Mouse (Mus musculus) cerebellum, postnatal 10 days (tissue): Measurements from ENCODE around the gene Mpped2.

ENCODE experiments used
- DNase-seq, 2 experiments: peaks; one replicate each; pipeline ENCODE4 v3.0.0; 2021; ENCODE audit warnings: mixed read lengths in 2 of 2

Gene Mpped2

GRCm38 (mm10) chr2:106692783-106693701, at the start of gene Mpped2:
Gene Mpped2, plus strand, starts transcription at chr2:106693269.
- peak; percentile 85 to 87 for DNase-seq

DNA sequence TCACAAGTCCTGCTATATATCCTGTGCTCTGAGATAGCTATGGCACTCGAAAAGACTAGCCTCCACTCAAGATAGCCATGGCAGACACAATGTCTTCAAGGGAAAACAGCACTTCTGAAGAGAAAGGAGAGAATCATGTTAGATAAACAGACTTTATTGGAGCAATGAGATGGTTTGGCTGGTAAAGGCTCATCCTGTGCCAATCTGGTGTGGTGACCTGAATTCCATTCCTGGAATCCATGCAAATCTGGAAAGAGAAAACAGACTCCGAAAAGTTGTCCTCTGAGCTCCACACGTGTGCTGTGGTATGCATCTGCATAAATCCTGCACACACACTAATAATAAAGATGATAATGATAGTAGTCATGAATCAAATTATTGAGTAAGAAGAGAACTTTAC, 48.3 kb upstream of the Mpped2 start:
- DNase-seq = no peak

- peak; percentile 91 to 94 for DNase-seq
Measured at GRCm38 (mm10) chr2:106649686-106650570, 43.1 kb upstream of the Mpped2 start.

GRCm38 (mm10) chr2:106652151-106652550, 40.9 kb upstream of the Mpped2 start:
- no peak for DNase-seq

GRCm38 (mm10) chr2:106652741-106653140, 40.3 kb upstream of the Mpped2 start:
- no peak for DNase-seq

DNA sequence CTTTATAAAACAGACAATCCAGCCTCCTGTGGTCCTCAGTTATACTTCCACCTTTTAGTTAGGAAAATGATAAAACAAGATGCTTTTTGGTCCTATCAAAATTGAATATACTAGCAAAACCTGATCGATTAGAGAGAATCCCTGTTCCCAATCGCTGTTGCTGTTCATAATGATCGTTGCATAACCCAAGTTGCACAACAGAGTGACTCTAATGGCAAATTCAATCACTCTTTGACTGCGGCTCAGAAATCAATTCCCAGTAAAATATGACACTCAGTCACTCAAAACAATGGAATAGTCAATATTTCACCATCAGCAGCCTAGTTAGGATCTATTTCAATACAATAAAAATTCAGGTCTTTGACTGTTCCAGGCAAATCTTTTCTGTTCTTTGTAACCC, 39.8 kb upstream of the Mpped2 start:
- no peak for DNase-seq

GRCm38 (mm10) chr2:106655271-106655670, 37.8 kb upstream of the Mpped2 start:
- DNase-seq = no peak

DNA sequence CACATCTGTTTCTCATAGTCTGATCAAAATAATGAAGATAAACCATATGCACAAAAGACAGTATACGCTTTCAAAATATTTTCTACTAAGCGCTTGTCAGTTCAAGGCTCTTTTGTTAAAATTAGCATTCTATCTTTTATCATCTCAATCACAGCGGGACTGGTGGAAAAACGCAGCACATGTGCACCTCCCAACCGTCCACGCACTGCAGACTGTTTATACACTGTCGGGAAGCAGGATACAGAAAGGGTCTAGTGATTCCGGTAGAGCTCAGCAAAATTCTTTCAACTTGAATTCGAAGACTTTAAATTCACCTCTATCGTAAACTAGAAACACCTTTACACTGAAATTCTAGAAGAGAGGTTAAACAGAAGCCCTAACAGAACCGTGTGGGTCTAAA, 27.8 kb upstream of the Mpped2 start:
- no peak for DNase-seq

GRCm38 (mm10) chr2:106674319-106674718, 18.8 kb upstream of the Mpped2 start:
- no peak for DNase-seq

- DNase-seq = no peak
Measured at GRCm38 (mm10) chr2:106677449-106677848, 15.6 kb upstream of the Mpped2 start.

- no peak for DNase-seq
Measured at GRCm38 (mm10) chr2:106679720-106680455, 13.2 kb upstream of the Mpped2 start.

GRCm38 (mm10) chr2:106683185-106683831, 9.8 kb upstream of the Mpped2 start:
- DNase-seq = peak in 1 of 2 experiments; percentile 8

DNA sequence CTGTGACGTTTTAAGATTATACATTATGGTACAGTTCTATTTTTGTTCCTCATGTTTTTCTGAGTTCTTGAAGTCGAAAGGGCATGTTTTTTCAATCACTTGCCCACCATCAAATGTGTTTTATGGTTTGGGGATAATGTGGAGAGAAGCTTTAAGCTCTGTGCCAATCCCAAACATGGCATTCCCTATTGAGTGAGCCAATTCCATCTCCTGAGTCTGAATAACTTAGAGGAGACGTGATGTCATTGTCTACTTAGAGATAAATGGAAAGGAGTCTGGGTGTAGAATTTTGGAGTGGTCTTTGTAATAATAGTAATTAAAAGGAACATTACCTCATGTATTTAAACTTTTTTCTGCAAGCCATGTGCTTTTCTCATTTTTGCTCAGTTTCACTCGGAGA, 9.2 kb upstream of the Mpped2 start:
- no peak for DNase-seq

- DNase-seq = peak; percentile 9 to 18
Measured at GRCm38 (mm10) chr2:106691753-106692363, 1.2 kb upstream of the Mpped2 start.

GRCm38 (mm10) chr2:106692405-106692782, 675 bp upstream of the Mpped2 start:
- peak; percentile 57 to 61 for DNase-seq

DNA sequence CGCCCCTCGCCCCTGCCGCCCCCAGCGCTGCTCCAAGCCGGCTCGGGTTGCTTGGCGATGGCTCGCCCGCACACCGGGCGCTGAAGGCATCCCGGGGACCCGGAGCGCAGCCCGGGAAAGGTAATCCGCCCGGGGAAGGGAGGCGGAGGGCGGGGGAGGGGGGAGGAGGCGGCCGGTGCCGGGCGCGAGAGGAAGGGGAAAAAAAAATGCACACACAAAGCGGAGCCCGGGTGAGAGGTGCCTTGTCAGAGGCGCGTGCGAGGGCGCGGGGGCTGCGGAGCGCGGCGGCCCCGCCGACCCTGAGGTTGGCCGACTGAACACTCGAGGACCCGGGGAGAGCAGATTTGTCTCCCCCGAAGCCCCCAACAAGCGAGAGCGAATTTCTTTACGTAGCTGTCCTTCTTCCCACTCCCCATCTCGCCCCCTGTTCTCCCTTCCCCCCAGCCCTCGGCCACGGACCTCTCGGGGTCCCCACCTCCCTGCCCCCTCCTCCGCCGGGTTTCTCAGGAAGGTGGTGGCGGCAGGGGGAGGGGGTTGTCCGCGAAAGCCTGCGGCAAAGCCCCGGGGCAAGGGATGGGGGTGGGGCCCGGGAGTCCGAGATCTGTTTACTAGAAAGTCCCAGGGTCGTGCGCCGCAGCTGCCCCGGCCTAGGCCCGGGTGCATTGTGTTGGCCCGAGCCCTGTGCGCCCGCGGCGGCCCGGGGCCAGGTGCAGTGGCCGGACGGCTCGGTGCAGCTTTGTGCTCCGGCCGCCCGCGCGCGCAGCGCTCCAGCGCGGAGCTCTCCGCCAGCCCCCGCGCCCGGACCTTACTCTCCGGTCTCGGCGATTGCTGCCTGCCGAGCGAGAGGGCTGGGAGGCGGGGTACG, 865 bp downstream of the Mpped2 start:
- peak; percentile 82 to 86 for DNase-seq

DNA sequence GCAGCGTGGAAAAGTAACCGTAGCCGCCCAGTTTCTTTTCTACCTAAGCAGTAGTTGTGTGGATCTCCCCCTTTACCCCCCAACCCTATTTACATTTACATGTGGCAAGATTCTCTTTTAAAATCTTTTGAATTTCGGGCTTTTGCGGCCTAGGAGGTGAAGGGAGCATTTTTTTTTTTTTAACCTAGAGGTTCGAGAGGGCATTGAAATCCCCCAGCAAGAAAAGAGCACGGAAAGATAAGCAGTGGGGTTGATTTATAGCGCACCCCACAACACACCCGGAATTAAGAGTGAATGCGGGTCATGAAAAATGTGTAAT, 1.5 kb downstream of the Mpped2 start:
- no peak for DNase-seq

- peak; percentile 77 to 81 for DNase-seq
Measured at GRCm38 (mm10) chr2:106694886-106695733, 2.0 kb downstream of the Mpped2 start.

DNA sequence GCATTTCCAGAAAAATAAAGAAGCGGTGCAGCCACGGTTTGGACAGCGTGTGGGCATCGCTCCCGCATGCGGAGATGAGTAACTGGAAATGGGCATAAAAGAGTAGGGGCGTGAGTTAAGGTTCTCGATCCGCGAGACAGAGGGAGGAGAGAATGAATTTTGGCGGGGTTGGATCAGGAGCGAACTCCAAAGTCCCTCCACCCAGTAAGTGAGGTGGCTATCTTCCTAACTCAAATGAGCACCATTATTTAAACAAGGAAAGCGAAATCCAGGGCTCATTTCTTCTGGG, 2.6 kb downstream of the Mpped2 start:
- DNase-seq = no peak

DNA sequence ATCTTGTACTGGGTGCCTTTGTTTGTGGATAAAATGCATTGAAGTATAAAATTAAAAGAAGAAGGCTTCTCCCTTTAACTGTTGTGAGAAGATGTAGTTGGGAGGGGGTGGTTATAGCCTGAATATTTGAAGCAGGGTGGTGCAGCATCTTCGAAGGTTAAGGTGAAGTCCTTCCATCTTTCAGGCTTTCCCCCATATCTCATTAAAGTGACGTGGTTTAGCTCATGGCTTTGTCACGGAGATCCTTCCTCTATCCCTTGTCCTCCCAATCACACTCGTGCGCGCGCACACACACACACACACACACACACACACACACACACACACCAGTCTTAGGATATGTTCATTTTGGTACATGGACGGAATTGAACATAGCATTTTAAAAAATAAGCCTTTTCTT, 3.3 kb downstream of the Mpped2 start:
- no peak for DNase-seq
